In the genomic region with DNA sequence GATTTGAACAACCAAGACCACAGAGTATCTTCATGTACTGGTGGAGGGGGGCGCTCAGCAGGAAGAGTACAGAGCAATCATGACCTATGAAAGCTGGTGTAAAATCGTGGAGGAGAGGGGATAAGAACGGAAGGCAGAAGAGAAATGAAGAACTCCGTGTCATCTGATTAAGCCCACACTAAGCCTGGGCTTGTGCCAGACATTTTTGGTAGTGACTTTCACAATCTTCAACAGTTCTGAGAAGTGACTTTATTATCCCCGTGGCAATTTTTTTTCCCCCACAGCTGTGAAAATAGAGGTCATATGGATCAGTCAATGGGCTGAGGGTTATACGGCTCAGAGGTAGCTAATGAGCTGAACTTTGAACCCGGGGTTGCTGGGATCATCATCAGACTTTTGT, we compare ENCODE assay signal across 15 mouse cellular contexts.
DNase-seq lines count a peak whose midpoint lies in the region; ATAC-seq and TF ChIP-seq lines count a peak whose summit lies in the region.
"Had no signal": no experiment of that assay in that cellular context is flagged by ENCODE, and none has a peak within 500 bp of the region (broad histone marks: within the 10 kb centered on the region; RNA-seq: fewer than 3 reads in every experiment).

No protein-coding gene starts in this region.

- peaks cover 7% of the 10 kb centered on the region for H3K4me1 ChIP-seq in lung, embryonic 14.5 days (ENCODE audit: insufficient read depth)
- peaks cover 49% of the 10 kb centered on the region for H3K4me1 ChIP-seq in liver, embryonic 11.5 days (replicated peaks; ENCODE audit: control insufficient read depth, insufficient read depth, low read length)
- H3K4me1 ChIP-seq: neural tube, embryonic 12.5 days had no signal

- H3K9me3 ChIP-seq in lung, embryonic 14.5 days (ENCODE audit: low read depth, low read length), result no peaks in the 10 kb centered on the region
- no peaks in the 10 kb centered on the region for H3K9me3 ChIP-seq in liver, embryonic 11.5 days (ENCODE audit: control insufficient read depth, low read length)
- H3K9me3 ChIP-seq: embryonic facial prominence, embryonic 15.5 days; megakaryocyte, embryonic 14.5 days; neural tube, embryonic 12.5 days had no signal

- no peak overlapping the region for H3K4me3 ChIP-seq in lung, embryonic 14.5 days (ENCODE audit: low read depth, low read length)
- no peak overlapping the region for H3K4me3 ChIP-seq in liver, embryonic 11.5 days (ENCODE audit: low read depth, low read length)
- H3K4me3 ChIP-seq: embryonic facial prominence, embryonic 15.5 days; megakaryocyte, embryonic 14.5 days; neural tube, embryonic 12.5 days had no signal

- no peaks in the 10 kb centered on the region for H3K36me3 ChIP-seq in lung, embryonic 14.5 days (ENCODE audit: insufficient read depth)
- no peaks in the 10 kb centered on the region for H3K36me3 ChIP-seq in liver, embryonic 11.5 days (ENCODE audit: control insufficient read depth, insufficient read depth, low read length)
- H3K36me3 ChIP-seq: embryonic facial prominence, embryonic 15.5 days; neural tube, embryonic 12.5 days had no signal

- peak; percentile 31; the same call in 1 of the 2 replicates for ATAC-seq in lung, embryonic 14.5 days (ENCODE audit: insufficient read depth)
- ATAC-seq in liver, embryonic 11.5 days (replicated peaks; ENCODE audit: low FRiP score), result no peak

- H3K27ac ChIP-seq in lung, embryonic 14.5 days (ENCODE audit: low read depth), result no peak overlapping the region
- peak overlapping the region; percentile 68; the same call in 1 of the 2 replicates for H3K27ac ChIP-seq in liver, embryonic 11.5 days (ENCODE audit: low read depth, low read length)
- H3K27ac ChIP-seq: embryonic facial prominence, embryonic 15.5 days; neural tube, embryonic 12.5 days had no signal

- no peak overlapping the region for H3K9ac ChIP-seq in lung, embryonic 14.5 days
- no peak overlapping the region for H3K9ac ChIP-seq in liver, embryonic 11.5 days (ENCODE audit: low read depth, low read length)
- H3K9ac ChIP-seq: embryonic facial prominence, embryonic 15.5 days; neural tube, embryonic 12.5 days had no signal

- 53% methylated on average over 7 of the region's 7 CpGs for WGBS in lung, embryonic 14.5 days
- 51% methylated on average over 7 of the region's 7 CpGs for WGBS in liver, embryonic 11.5 days

- peak; percentile 39 for DNase-seq in embryo, embryonic 10.5 days (ENCODE audit: low spot score)
- DNase-seq in embryo, embryonic 11 days, result no peak
- DNase-seq in lung, embryonic 14.5 days, result peak; percentile 65
- no peak for DNase-seq in lung, postnatal 4 days
- DNase-seq in liver, embryonic 11.5 days (ENCODE audit: low spot score), result no peak
- DNase-seq in skeletal muscle tissue, adult 2 months (ENCODE audit: low read depth, low spot score), result peak; percentile 39
- no peak for DNase-seq in testis, postnatal 14 days (ENCODE audit: low spot score)
- no peak for DNase-seq in cerebellum, postnatal 36 days
- DNase-seq: adrenal gland, postnatal 25 days; B cell, adult 2 months; cerebellum, adult 11-12 months; kidney, adult 11 months had no signal

- H3K27me3 ChIP-seq in lung, embryonic 14.5 days (ENCODE audit: insufficient read depth, low read length), result no peaks in the 10 kb centered on the region
- no peaks in the 10 kb centered on the region for H3K27me3 ChIP-seq in liver, embryonic 11.5 days (replicated peaks; ENCODE audit: control insufficient read depth, insufficient read depth, low read length)
- H3K27me3 ChIP-seq: megakaryocyte, embryonic 14.5 days; neural tube, embryonic 12.5 days had no signal

- TF ChIP-seq CTCF in lung, embryonic 14.5 days (IDR thresholded peaks at IDR 0.05; ENCODE audit: low read depth), result no peak

- H3K4me2 ChIP-seq in lung, embryonic 14.5 days, result no peak overlapping the region
- H3K4me2 ChIP-seq in liver, embryonic 11.5 days, result no peak overlapping the region
- H3K4me2 ChIP-seq: embryonic facial prominence, embryonic 15.5 days; neural tube, embryonic 12.5 days had no signal

Comparison
In these comparisons a context has a peak if more than half of its experiments do, and no peak if none do; other contexts are left out.
1. DNase-seq: peak in embryo, embryonic 10.5 days (single experiment), lung, embryonic 14.5 days (single experiment) and skeletal muscle tissue, adult 2 months (single experiment); none in embryo, embryonic 11 days (single experiment), lung, postnatal 4 days (0 of 2), liver, embryonic 11.5 days (single experiment), testis, postnatal 14 days (single experiment) and cerebellum, postnatal 36 days (0 of 2).